Mouse (Mus musculus) adrenal gland (tissue): ENCODE results near the gene Vps18.

Experiments used
- intact Hi-C: fragments of 180-260 bp; cut with DNase I; formaldehyde crosslinking; loops from one replicate; pipeline ENCODE4 v1.15.1; 2025

Vps18 gene

DNA sequence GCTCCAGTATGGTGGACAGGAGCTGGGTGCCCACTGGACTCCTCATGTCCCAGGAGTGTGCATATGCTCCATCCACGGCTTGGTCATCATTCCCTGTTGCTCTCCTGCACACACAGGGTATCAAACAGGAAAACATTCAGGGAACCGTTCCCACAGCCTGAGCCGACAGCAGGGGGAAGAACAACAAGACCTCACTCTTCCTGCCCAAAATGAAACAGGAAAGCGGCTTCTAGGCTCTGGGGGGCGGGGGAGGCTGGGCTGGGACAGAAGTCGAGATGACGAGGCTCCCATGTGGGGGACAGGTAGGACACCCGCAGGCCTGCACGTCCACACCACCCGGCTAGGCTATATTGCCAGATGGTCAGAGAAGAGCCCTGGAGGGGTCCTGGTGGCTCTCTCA lies 47.9 kb downstream of the Vps18 start:
- intact Hi-C loops: loop anchor here (5.0 kb wide), 3 partner anchors 39 to 76 kb away; no protein-coding TSS in a partner anchor

DNA sequence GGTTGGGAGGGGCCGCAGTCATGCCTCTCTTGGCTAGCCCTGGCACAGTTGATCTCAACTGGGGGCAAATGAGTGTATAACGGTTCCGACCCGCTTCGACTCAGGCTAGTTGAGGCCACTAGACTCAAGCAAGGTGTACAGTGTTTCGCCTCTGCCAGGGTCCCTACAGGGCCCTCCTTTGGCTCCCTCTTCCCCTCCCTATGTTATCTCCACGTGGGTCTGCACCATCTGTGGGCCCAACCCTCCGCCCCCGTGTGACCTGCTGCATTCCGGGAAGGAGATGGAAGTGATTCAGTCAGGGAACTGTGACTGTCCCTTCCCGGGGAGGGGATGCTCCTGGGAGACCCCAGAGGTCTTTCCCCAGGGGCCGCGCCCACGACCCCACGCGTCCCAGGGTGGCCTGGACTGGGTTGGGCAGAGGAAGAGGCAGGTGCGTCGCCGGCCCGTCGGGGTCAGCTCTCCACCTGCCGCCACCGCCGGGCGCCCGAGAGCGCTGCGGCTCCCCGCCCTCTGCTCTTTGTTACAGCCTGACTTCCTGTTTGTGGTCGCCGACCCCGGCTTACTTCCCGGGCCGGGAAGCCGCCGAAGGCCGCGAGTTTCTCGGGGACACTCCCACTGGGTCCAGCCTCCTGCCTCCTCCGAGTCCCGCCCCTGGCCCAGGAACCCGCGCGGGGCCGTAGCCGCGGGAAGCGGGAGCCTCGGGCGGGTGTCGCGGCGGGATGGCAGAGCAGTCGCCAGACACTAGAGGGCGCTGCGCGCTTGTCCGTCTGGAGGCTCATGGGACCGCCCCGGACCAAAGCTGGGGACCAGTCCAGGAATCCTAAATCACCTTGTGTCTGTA lies 49.1 kb downstream of the Vps18 start:
- intact Hi-C loops: loop anchor here (5.0 kb wide), 3 partner anchors 40 to 75 kb away; no protein-coding TSS in a partner anchor

DNA sequence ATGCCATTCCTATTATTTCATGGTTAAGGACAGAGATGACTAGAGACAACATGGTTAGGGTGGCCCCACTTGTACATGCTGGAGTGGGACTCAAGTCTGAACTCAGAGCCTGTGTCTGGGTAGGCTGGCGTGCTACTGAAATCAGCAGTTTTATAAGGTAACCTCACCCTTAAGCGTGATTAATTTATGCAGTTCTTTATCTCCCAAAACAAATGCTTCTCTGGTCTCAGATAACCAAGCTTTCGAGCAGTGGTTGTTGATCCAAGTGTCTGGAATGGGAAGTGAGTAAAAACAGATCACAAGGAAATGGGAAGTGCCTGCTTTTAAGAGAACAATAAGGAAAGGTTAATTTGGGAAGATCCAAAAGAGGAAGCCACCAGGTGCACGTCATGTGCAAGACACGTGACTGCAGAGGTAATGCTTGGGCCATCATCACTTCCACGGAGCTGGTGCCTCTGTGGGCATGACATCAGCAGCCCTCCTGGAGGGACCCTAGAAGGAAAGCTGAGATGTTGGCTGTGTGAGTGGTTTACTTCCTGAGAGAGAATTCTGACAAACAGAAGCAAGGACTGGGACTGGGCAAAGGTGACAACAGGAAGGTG lies 56.1 kb downstream of the Vps18 start:
- intact Hi-C loops: no loop called here
